Mouse (Mus musculus): ENCODE measurements at regions not wholly inside any gene's neighbourhood (a gene's known extent, or its start where the extent isn't known, plus 50 kb on each side); places are given as distances from the start of the nearest gene placed in this dataset.

DNA sequence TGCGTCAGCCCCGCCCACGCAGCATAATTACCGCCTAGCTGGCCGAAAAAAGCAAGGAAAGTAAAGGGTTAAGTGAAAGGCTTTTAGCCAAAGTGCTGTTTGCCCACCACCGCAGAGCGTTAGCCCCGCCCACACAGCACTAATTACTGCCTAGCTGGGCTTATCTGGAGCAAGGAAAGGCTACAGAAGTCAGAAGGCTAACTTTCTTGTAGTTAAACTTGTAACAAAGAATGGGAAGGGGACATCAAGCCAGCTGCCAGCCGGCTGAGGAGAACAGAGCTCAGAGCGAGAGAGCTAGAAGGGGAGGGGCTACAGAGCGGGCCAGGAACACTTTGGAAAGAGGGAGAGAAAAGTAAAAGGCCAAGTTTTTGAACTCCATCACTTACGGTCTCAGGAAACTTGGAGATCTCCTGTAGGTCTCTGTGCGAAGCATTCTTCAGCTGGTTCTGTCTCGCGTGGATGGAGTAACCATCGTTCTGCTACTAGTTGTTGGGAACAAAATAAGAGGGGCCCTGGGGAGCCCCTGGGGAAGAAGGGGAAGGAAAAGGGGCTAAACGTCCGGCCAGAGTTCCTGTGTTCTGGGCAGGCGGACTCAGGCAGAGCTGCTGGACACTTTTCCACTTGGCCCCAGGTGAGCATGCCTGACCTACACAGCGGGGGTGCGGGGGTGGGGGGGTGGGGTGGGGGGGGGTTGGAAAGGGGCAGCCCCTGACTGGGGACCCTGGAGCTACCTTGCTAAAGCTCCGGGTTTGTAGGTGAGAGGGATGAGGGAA lies 98.3 kb downstream of the 1700018G05Rik start:
- TF ChIP-seq POLR2AphosphoS2 (IDR thresholded peaks at IDR 0.05; ENCODE audit: insufficient read length, low read depth): no peak
- no peak for TF ChIP-seq USF1 (IDR thresholded peaks at IDR 0.05; ENCODE audit: low read depth)

Data from myocyte (in vitro differentiated cells).